Mouse (Mus musculus): ENCODE results near the gene Tdrd1.
"Not testable (repeated sequence)": the region's sequence is repeated elsewhere in the genome, so short reads cannot be mapped to it uniquely, and the experiment has no call there.

Tdrd1 gene

DNA sequence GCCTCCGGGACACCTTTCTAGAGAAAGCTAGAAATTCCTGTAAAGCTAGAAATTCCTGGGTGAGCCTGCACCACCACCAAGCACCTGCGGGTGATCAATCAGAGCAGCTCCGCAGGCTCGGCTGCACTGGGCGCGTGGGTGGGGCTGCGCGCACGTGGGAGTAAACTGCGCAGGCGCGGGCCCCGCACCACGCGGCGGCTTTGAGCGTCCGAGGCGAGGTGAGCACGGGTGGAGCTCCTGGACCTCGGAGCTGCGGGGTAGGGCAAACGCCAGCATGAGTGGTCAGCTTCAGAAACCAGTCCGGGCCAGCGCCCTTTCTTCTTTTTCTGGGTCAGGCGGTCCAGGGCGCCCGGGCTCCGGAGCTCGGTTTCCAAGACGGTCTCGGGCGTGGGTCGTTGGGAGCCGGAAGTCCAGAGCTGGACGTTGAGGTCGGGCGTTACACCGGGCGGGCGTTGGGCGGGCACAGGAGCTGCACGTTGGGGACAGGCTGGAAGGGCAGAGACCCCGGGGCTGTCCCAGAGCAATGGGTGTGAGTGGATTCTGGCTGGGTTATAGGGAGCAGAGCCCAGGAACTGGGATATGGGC, at the start of gene Tdrd1:
Gene Tdrd1, plus strand, starts transcription at position 163 of the 585 bp plus-strand sequence.
- no peak for DNase-seq (ENCODE audit: inconsistent ontology term)

DNA sequence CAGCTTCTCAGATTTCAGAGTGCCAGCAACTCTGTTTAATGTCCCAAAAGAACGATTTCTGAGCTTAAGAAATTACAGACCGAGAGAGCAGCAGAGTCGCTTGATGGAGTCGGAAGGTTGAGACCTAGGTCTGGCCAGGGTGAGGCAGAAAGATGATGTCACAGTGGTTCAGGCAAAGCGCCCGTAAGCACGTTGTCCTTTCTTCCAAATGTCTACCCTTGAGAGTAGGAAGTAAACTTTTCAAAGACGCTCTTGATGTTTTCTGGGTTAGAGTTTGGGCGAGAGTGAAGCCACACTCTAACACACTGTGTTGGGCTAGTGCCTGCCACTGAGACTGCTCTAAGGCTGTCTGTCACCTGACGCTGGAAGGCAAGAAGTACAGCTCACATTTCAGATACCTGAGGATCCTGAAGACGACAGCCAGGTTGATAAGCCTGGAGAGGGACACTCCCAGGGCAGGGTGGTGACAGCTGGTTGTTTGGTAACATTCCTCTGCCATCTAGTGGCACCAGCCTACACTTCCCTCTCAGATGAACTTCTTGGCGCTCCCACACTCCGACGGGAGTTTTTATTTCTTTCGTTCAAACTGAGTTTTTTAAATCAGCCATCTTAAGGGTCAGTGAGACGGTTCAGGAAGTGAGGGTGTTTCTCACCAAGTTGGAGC, 49.2 kb upstream of the Tdrd1 start:
- peak; percentile 47 for DNase-seq (ENCODE audit: inconsistent ontology term)

DNA sequence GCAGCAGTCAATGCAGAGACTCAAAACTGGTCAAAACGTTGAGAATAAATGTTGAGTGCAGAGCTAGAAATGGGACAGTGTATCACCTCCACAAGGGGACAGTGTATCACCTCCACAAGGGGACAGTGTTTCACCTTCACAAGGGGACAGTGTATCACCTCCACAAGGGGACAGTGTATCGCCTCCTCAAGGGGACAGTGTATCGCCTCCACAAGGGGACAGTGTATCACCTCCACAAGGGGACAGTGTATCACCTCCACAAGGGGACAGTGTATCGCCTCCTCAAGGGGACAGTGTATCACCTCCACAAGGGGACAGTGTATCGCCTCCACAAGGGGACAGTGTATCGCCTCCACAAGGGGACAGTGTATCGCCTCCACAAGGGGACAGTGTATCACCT, 47.5 kb upstream of the Tdrd1 start:
- DNase-seq (ENCODE audit: inconsistent ontology term) = not testable (repeated sequence)

DNA sequence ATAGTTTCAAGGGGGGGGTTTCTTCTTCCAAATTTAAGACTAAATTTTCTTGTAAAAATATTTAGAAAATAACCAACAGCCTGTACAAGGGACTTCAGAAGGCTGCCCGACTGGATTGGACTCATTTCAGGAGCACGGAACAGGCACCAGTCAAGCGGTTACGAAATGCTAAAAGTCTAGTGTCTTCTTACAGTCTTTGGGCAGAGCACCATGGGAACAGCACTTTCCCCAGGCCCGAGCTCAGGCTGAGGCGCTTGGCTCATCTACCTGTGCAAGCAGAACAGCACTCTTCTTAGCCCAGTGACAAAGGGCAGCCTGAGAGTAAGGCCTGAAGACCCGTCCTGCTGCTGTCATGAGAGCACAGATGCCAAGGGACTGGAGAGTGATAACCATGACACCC, 38.1 kb upstream of the Tdrd1 start:
- DNase-seq (ENCODE audit: inconsistent ontology term) = no peak

DNA sequence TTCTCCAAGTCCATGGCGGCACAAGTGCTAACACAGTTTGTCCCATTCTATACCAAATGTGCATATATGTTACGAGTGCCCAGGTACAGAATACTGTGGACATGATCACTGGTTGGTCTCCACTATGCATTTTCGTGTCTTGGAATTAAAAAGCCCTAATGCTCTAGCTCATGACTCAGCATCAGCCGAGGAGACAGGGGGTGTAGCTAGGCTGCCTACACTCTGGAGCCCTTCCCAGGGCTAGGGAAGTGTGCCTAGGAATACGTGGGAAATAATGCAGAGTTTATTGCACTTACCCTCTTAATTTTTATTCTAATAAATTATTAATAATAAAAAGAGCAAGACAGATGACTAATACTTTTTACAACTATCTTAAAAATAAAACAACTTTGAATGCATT, 37.1 kb upstream of the Tdrd1 start:
- DNase-seq (ENCODE audit: inconsistent ontology term) = no peak

DNA sequence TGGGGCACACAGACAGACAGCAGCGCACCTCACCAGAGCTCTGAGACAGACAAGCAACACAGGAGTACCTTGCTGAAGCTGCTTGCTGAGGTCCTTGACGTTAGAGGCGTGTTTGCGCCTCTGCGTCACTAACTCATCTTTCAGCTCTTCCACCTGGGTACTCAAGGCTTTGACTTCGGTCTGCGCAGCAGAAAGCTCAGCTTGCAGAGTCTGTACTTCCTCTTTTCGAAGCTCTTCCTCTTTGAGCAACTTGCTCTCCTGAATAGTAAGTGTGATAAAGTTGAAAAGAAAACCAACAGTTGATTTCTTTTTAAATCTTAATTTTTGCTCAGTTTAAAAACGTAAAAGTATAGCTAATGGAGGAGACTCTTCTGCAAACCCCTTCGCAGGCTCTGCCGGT, 28.6 kb upstream of the Tdrd1 start:
- DNase-seq (ENCODE audit: inconsistent ontology term) = no peak

DNA sequence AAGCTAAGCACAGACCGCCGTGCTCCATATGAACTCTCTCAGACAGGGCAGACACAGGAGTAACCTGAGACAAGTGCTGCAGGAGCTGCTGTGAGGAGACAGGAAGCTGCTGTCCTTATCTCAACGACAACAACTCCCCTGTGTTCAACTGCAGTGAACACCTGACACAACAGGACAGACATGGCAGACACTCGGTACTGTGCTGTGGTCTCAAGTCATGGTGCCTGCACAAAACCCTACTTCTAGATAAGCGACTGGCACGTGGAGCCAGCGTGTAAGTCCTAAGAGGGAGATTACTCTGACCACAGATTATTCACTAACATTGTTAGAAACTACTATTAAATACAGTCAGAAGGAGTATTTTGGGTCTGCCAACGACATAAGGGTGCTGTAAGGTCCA, 25.8 kb upstream of the Tdrd1 start:
- no peak for DNase-seq (ENCODE audit: inconsistent ontology term)

DNA sequence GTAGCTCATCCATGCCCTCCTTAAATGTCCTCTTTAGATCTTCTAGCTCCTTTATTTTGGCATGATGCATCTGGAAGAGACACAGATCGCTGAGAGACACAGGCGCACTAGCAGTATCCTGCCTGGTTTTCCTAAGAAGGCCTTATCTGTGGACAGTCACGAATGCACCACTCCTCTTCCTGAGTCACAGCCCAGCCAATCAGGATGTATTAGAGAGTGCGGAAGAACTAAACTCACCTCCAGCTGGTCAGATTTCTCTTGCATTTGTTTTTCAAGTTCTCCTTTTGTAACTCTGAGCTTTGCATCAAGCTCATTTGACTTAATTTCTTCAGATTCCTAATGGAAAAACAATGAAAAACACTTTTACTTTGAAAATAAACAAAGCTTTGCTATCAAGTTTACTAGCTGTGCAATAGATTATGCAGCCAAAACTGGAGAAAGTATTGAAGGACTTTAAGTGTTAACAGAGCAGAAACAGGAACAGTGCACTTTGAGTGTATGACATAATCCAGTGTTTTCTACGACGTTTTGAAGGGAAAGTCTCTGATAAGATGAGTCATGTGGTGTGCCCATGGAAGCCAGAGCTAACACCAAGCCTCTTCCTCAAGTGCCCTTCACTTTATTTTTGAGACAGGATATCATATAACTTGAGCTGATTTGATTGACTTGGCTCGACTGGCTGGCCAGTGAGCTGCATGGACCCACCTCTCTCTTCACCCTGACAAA, 24.9 kb upstream of the Tdrd1 start:
- no peak for DNase-seq (ENCODE audit: inconsistent ontology term)

DNA sequence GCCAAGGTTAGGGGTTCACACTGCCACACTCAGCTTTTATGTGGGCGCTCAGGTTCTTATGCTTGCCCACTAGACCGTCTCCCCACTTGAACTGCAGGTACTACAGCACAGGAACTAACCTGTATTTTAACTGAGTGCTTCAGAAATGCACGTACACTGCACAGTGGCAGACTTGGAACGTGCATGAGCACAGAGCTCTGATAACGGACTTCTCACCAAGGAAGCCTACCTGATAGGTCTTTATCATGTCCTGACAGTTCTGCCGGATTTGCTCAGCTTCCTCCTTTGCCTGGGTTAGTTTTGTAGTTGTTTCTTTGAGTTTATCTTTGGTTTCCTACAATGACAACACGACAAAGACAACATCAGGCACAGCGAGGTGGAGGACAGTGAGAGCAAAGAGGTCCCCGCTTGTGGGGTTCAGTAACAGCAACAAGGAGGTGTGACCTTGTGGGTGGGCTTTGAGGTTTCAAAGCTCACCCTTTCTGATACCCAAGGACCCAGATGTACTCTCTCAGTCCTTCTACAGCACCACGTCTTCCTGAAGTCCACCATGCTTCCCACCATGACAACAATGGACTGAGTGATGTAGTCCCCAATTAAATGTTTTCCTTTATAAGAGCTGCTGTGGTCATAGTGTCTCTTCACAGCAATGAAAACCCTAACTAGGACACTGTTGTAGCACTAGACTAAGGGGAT, 24.2 kb upstream of the Tdrd1 start:
- no peak for DNase-seq (ENCODE audit: inconsistent ontology term)

DNA sequence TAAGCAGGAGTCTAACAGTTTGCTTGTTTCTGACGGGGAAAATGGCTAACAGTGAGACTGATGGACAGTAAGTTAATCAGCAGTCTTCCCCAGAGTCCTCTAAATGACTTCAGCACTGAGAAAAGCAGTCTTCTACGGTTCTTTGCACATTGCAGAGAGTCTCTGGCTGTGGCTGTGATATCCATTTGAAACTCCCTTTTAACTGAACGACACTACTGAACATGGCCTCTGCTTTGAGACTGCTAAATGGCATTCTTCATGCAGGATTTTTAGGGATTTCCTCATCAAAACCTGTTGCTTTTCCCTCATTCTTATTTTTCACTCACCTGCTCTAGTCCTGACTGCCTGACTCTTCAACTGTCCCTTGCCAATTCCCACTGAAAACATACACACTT, 23.7 kb upstream of the Tdrd1 start:
- no peak for DNase-seq (ENCODE audit: inconsistent ontology term)

DNA sequence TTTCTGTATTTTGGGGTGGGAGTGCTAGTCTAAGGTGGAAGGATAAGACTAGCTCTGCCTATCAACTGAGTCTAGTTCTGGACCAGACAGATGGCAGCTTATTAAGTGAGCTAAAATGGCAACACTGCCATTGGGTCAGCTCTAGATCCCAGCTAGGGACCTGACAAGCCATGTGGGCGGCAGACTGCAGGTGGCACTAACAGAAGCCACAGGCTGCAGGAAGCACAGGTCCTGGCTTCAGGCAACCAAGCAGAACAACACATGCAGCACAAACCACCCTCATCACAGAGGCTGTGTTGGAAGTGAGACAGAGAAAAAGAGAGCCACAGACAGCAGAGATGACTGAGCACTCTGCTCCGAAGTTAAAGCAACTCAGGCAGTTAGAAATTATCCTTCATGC, 20.6 kb upstream of the Tdrd1 start:
- no peak for DNase-seq (ENCODE audit: inconsistent ontology term)

DNA sequence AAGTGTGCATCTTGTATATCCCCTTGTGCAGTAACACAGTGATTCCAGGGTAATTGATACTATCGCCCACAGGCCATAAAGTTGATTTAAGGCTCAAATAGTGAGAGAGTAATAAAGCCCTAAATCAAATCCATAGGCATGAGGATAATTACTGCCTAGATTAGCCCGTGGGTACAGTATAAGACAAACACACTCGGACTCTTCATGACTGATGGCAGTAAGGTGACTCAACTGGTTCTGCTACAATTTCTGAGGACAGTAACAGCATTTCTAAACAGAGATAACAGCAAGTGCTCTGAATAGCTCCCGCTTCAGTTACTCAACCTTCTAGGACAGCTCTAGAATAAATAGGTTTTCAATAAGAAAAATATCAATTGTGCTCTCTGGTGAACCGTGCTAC, 18.9 kb upstream of the Tdrd1 start:
- DNase-seq (ENCODE audit: inconsistent ontology term) = no peak

DNA sequence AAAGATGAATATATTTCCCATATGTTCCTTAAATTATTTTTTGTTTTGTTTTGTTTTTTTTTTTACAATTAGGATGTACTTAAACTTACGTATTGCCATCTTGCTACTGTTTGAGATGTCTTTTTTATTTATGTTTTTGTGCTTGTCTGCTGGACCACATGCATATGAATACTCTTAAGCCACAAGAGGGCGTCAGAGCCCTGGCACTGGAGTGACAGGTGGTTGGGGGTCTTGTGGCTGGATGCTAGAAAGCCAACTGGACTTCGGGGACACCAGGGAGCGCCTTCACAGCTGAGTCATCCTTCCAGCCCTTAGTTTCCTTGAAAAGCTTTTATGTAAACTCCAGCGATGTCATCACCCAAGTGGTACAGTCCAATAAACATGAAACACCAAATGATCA, 17.2 kb upstream of the Tdrd1 start:
- DNase-seq (ENCODE audit: inconsistent ontology term) = peak; percentile 69

DNA sequence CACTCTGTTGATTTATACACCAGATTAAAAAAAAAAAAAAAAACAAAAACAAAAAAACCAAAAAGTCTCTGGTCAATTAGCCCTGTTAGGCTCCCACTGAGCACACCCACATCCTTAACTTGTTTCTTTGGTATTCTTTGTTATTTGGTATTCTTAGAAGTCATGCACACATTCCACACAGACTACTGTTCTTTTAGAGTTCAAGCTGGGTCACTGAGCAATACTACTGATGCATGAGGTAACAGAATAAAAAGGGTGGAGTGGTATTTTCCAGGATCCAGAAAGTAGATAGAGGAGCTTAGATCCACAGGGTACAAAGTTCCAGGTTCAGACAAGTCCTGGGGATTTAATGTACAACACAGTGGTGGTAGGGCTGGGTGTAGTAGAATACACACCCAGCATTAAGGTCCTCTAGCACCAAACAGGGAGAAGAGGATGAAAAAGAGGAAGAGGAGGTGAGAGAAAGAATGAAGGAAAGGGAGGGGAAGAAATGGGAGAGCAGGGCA, 15.3 kb upstream of the Tdrd1 start:
- DNase-seq (ENCODE audit: inconsistent ontology term) = peak; percentile 87

DNA sequence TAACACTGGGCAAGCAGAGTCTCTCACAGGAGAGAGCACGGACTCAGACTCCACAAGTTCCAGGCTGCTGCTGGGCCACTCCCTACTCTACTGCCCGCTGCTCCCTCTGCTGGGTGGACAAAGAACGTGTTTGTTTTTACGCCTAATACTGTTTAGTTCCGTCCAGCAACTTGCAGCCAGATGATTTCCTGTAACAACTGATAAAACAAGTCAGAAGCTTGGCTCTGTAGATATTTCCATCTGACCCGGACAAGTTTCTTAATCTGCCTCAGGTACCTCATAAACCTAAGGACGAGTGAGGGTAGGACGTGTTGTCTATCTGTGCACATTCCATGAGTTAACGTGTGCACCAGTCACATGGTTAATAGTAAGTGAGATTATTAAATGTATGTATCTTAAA, 14.4 kb upstream of the Tdrd1 start:
- DNase-seq (ENCODE audit: inconsistent ontology term) = peak; percentile 43

DNA sequence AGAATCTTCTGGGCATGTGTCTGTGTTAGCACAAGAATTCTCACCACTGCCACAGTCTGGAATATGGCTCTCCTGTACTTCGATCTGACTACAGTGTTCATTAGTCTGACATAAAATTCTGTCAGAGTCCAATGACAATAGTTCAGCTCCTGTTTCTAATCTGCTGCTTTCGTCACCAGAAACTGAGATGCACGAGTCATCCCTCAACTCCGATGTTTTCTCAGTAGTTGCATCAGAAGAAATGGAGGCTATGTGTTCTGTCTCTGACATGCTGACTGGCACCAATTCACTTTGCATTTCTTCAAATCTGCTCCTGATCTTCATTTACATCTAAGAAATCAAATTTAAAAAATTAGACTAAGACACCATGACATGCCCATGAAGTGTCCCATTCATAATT, 12.6 kb upstream of the Tdrd1 start:
- peak; percentile 18 for DNase-seq (ENCODE audit: inconsistent ontology term)

DNA sequence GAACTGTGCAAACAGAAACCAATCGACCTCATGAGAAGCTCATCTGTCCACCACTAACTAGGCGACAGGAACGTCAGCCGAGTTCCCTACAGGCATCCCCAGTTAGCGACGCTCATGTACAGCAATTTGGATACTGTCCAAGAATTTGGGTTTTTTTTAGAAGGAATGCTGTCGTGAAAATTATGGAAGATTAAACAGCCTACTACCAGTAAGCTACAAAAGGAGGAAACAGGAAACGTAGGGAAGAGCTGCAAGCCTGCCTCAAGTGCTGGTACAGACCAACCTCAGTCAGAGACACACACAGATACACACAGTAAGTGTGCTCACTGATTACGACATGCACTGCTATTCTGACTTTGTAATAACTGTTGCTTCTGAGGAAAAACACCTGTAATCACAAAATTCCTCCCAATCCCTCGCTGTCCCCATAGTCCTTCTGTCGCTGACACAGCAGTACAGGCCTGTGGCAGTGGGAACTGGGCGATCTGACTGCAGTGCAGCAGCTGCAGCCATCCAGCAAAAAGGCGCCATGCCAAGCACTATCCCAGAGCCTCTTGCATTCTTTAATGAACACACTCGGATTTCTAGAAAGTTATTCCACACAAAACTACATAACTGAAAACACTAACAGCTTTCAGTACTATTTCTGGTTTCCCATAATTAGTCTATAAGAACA, 8.0 kb upstream of the Tdrd1 start:
- peak; percentile 69 for DNase-seq (ENCODE audit: inconsistent ontology term)

DNA sequence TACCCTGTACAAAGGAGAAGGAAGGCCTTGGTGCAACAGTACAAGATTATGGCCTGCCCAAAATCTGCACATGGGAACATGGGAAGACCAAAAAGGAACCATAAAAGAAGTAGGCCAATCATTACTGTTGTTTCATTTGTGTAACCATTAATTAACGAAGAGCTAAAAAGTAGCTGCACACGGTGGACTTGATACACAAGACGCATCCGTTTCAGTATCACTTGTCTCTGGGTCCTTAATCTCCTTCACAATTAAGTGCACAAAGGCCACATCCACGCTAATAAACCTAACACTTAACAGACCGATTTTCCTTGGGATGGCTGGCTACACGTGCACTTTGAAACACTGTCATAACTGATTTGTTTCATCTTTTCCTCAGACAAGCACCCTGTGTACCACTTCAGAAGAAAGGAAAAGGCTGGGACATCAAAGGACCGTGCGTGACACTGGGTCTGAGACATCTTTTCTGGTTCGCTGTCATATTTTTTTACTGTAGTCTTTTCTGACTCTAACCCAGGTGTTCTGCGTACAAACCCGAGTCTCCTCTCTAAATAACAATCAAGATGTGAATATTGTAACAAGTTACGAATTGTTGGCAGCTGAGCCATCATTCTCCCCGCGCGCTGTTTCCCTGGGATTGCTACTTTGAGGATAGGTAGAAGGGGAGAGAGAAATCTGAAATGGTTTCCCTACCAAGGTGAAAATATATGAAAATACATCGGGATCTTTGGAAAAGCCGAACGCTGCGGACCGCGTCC, 4.8 kb upstream of the Tdrd1 start:
- DNase-seq (ENCODE audit: inconsistent ontology term) = peak; percentile 57

DNA sequence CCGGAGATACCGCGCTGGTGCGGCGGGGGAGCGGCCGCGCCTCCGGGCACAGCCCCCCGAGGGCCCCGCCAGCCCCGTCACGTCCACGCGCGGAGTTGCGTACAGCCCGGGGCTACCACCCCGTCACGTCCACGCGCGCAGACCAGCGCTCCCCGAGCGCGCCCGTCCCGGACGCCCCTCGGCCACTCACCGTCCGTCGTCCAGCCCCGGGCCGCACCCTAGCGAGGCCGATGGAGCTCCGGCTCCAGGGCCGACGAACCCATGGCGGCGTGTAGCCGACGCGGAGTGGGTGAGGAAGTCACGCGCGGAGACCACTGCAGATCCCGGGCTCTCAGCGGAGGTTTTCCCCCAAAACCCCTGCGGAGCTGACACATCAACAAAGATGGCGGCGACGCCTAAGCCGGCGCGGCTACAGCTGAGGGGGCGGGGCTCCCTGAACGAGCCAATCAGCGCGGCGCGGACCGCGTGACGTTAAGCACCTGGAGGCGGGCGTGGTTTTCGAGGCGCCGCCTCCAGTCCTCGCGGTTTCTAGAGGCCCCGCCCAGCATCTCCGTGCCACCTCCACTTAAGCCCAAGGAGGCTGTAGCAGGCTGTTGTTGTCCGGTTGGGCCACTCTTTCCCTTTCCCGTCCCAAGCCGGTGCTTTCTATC, 4.1 kb upstream of the Tdrd1 start, which contains the start of gene Ccdc186:
Gene Ccdc186, minus strand, starts transcription at position 393 of the 650 bp plus-strand sequence.
- peak; percentile 97 for DNase-seq (ENCODE audit: inconsistent ontology term)

DNA sequence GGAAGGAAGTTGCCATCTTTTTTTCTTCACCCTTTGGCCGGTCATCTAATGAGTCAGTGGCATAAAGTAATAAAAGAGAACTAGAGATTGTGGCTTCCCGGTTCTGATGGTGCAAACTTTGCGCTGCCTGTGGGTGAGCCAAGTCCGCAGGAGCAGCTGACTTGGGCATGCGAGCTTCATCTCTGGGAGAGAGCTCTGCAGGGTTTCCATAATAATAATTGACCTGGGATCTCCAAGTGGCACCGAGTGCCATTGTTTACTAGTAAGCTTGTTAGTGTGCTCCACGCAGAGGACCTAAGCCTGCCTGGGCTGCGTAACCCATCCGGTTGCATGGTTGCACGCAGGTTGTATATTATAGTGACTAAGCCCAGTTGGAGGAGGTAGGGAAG, 3.6 kb upstream of the Tdrd1 start:
- no peak for DNase-seq (ENCODE audit: inconsistent ontology term)

DNA sequence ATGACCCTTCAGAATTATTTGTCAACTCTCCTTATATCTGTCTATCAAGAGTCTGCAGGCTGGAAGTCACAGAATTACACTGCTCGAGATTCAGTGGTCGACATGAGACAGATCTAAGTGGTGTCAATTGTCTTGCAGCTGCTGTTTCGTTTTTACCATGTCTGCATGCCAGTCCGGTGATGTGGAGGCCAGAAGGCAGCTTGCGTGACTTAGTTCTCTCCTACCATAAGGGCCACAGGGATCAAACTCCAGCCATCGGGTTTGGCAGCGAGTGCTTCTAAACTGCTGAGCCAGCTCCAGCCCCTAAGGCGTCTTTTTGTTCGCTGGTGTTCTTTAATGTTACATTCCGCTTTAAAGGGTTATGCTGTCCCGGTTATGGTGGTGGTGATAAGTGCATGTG, 2.3 kb downstream of the Tdrd1 start:
- no peak for DNase-seq (ENCODE audit: inconsistent ontology term)

All from Muller cell, postnatal 12 days (primary cell).